Mouse (Mus musculus) C2C12 (cell line): ENCODE measurements around the gene Jak1. TPM values are rescaled to one million over a fixed set of nuclear protein-coding genes. Genes with fewer than 3 reads are reported as not detected.

Source experiments
- H3K27me3 ChIP-seq: one replicate; pipeline ENCODE4 v1.6.1; 2011; ENCODE audit not compliant: control insufficient read depth, insufficient read depth, insufficient read length
- H3K36me3 ChIP-seq: one replicate; pipeline ENCODE4 v1.6.1; 2011; ENCODE audit not compliant: control insufficient read depth, insufficient read depth
- H3K4me3 ChIP-seq: one replicate; pipeline ENCODE4 v1.5.1; 2011; ENCODE audit warnings: mild to moderate bottlenecking, control low read depth; ENCODE audit not compliant: poor library complexity, insufficient read depth, severe bottlenecking
- H3K79me2 ChIP-seq: one replicate; pipeline ENCODE4 v1.6.1; 2011; ENCODE audit not compliant: control insufficient read depth, insufficient read depth
- H3K79me3 ChIP-seq: one replicate; pipeline ENCODE4 v1.6.1; 2011; ENCODE audit warnings: low read depth, control low read depth
- H3ac ChIP-seq: one replicate; pipeline ENCODE3; 2011; ENCODE audit warnings: low read depth; ENCODE audit not compliant: control insufficient read depth, insufficient read length
- CEBPB ChIP-seq: IDR thresholded peaks from one replicate; pipeline ENCODE4 v1.6.1; 2011; ENCODE audit warnings: low read depth, mild to moderate bottlenecking, control low read depth, moderate library complexity
- CTCF ChIP-seq: IDR thresholded peaks from one replicate; pipeline ENCODE4 v1.5.1; 2011; ENCODE audit not compliant: control insufficient read depth, insufficient read depth, insufficient read length
- FOSL1 ChIP-seq: IDR thresholded peaks from one replicate; pipeline ENCODE4 v1.8.0; 2011; ENCODE audit warnings: mild to moderate bottlenecking, low read length; ENCODE audit not compliant: poor library complexity, insufficient read depth, severe bottlenecking
- MAX ChIP-seq: IDR thresholded peaks from one replicate; pipeline ENCODE4 v1.6.1; 2011; ENCODE audit warnings: mild to moderate bottlenecking, control low read depth
- MYOD1 ChIP-seq: IDR thresholded peaks from one replicate; pipeline ENCODE4 v1.6.1; 2011; ENCODE audit warnings: low read depth; ENCODE audit not compliant: control insufficient read depth, insufficient read length
- MYOG ChIP-seq: IDR thresholded peaks from one replicate; pipeline ENCODE4 v1.6.1; 2011; ENCODE audit not compliant: control insufficient read depth, insufficient read length; ENCODE audit errors: extremely low read depth
- USF1 ChIP-seq: IDR thresholded peaks from one replicate; pipeline ENCODE4 v1.6.1; 2011; ENCODE audit warnings: low read depth, mild to moderate bottlenecking, control low read depth, moderate library complexity
- polyA plus RNA-seq: library from polyadenylated mRNA; unstranded; fragments of >200 nt; fragmentation: generic; extraction: Trizol; gene quantifications from one replicate; pipeline ENCODE4 v1.2.1, GENCODE M21; 2012; ENCODE audit warnings: missing spikeins

Jak1 gene
- polyA plus RNA-seq, 1 experiment = 26.1 TPM

DNA sequence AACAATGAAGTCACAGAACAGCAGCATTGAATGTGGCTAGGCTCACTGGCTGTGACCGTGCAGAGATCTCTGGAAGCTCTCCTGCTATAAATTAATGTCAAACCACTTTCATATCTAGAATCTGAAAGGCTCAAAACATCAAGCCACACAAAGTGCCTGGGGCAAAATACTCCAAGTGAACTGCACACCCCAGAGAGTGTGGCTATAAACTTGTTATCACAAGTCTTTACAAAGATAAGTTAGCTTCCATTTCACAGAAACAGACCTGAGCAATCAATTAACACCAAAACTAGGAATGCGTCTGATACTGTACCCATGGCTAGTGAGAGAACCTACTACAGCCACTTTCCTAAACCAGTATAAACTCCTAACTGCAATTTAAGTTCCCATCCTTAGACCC is 17.7 kb downstream of the Jak1 start:
- no peak overlapping the region for H3K4me3 ChIP-seq
- no peak overlapping the region for H3ac ChIP-seq
- H3K79me3 ChIP-seq = peaks cover 34% of the 10 kb centered on the region
- no peaks in the 10 kb centered on the region for H3K27me3 ChIP-seq
- H3K36me3 ChIP-seq = no peaks in the 10 kb centered on the region
- H3K79me2 ChIP-seq = peaks cover 80% of the 10 kb centered on the region
- no peak for TF ChIP-seq FOSL1
- no peak for TF ChIP-seq MAX

DNA sequence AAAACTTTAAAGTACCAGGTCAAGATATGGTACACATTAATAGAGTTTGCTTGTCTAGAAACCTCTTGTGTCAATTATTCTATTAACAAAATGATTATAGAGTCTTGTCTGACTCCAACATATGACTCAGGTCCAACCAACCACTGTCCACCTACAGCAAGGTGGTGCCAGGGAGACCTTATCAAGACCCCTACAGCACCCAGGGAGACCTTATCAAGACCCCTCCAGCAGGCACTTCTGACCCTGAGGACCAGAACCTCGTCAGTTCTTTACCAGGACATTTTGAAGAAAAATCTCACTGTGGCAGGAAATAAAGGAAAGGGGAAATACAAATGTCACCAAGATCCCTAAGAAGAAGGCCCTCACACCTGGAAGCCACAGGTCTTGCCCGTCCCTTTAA is 18.5 kb downstream of the Jak1 start:
- H3K79me3 ChIP-seq = peaks cover 31% of the 10 kb centered on the region
- no peaks in the 10 kb centered on the region for H3K36me3 ChIP-seq
- no peaks in the 10 kb centered on the region for H3K27me3 ChIP-seq
- H3K4me3 ChIP-seq = no peak overlapping the region
- TF ChIP-seq MYOD1 (no peak), CEBPB (no peak), MYOG (no peak), MAX (no peak), USF1 (no peak), FOSL1 (no peak), CTCF (no peak)
- no peak overlapping the region for H3ac ChIP-seq
- H3K79me2 ChIP-seq = peaks cover 80% of the 10 kb centered on the region

DNA sequence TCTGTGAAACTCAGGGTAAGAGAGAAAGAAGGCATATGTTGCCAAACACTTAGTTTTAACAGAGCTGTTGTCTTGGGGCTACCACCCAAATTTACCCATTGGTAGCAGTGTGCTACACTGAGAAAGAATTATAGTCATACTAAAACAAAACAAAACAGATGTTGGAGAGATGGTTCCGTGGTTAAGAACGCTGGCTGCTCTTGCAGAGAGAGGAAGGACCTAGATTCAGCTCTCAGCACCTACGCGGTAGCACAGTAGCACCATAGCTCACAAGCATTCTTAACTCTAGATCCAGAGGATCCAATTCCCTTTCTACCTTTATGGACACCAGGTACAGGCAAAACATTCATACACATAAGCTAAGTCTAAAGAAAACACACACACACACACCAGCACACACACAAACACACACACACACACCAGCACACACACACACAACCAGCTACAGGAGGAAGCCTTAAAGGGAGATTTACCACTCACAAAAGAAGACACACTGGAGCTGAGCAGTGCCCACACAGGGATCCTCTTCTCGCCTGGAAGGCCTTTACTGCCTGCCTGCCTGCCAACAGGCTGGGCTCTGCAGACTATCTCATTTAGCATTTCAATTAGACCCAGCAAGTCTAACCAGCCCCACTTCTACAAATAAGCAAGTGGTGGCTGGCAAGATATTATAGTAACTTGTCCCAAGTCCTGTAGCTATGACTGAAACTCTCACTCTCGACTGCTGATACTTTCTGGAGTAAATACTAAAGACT is 20.6 kb downstream of the Jak1 start:
- H3K79me2 ChIP-seq = peaks cover 78% of the 10 kb centered on the region
- TF ChIP-seq MYOG (no peak), FOSL1 (no peak), MAX (no peak), CTCF (no peak)
- no peak overlapping the region for H3ac ChIP-seq
- H3K79me3 ChIP-seq = peaks cover 21% of the 10 kb centered on the region
- no peak overlapping the region for H3K4me3 ChIP-seq
- H3K36me3 ChIP-seq = no peaks in the 10 kb centered on the region
- no peaks in the 10 kb centered on the region for H3K27me3 ChIP-seq

DNA sequence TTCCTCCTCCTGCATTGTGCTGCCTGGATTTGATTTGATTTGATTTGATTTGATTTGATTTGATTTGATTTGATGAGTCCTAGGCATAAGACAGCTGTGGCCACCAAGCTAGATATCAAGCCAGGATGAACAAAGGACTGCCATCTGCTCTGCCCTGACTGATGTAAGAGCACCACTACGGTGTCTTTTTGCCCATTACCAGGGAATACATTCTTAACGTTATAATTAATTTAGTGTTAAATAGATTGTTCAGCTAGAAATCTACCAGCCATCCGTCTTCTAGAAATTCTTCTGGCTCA is 24.3 kb downstream of the Jak1 start:
- Histone ChIP-seq H3K79me2 (peaks cover 58% of the 10 kb centered on the region), H3K36me3 (no peaks in the 10 kb centered on the region), H3K79me3 (peaks cover 15% of the 10 kb centered on the region), H3K27me3 (no peaks in the 10 kb centered on the region), H3ac (no peak overlapping the region), H3K4me3 (no peak overlapping the region)
- no peak for TF ChIP-seq CEBPB

DNA sequence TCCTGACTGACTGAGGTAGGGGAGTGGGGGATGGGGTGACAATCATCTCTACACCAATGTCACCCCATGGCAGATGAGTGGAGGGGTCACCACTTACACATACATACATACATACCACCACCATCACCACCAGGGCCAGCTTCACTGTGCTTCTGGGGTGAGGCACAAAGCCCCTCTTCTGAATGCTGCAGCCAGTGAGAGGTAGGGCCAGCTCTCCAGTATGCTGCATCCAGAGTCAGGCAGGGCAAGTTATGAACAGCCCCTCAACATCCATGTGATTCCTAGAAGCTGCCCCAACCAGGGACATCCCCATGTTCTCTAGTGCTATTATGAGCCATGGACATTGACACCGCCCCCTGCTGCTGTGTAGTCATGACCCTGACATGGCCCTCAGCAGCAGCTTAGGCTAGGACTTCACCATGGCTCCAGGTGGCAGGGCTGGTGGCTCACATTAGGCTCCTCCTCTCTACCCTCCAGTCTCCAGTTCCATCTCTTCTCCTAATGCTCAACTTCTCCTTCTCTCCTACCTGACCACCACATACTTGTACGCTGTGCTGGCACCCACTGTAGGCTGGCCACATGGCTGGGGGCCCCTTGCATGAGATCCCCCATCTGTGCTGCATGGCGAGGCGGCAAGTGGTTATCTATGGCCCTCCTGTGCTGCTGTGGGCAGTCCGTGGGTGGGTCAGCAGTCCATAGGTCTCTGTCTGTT is 24.8 kb downstream of the Jak1 start:
- Histone ChIP-seq H3K36me3 (no peaks in the 10 kb centered on the region), H3K4me3 (no peak overlapping the region), H3K79me2 (peaks cover 58% of the 10 kb centered on the region), H3K27me3 (no peaks in the 10 kb centered on the region), H3K79me3 (peaks cover 15% of the 10 kb centered on the region), H3ac (no peak overlapping the region)
- TF ChIP-seq MYOG (no peak), FOSL1 (no peak), USF1 (no peak), CEBPB (no peak), CTCF (no peak), MYOD1 (no peak), MAX (no peak)
